Mouse (Mus musculus): ENCODE measurements around the gene Gli1.

GRCm38 (mm10) chr10:127360714-127361113 lies 18.9 kb upstream of the Gli1 start:
- no peak for TF ChIP-seq CTCF (IDR thresholded peaks at IDR 0.05; ENCODE audit: low read depth)
- no peak for TF ChIP-seq EP300 (IDR thresholded peaks at IDR 0.05; ENCODE audit: low read depth)

Measured in heart, postnatal 0 days (tissue).